Mouse (Mus musculus): ENCODE data around the gene S1pr5.

GRCm38 (mm10) chr9:21244428-21245112, 3.7 kb downstream of the S1pr5 start:
- TF ChIP-seq CTCF (IDR thresholded peaks at IDR 0.05; ENCODE audit: insufficient read depth, low read depth, low read length) (no peak), POLR2A (IDR thresholded peaks at IDR 0.05; ENCODE audit: insufficient read depth, low read depth, low read length) (no peak)
